ENCODE assay signal across 10 mouse cellular contexts in genomic region chr5:118483532-118483931, GRCm38 (mm10).
DNase-seq lines count a peak whose midpoint lies in the region; ATAC-seq and TF ChIP-seq lines count a peak whose summit lies in the region.
"Had no signal": no experiment of that assay in that cellular context is flagged by ENCODE, and none has a peak within 500 bp of the region (broad histone marks: within the 10 kb centered on the region; RNA-seq: fewer than 3 reads in every experiment).

No protein-coding gene starts in this region.

- WGBS in liver, embryonic 13.5 days (ENCODE audit: insufficient replicate concordance), result 1% methylated on average over 8 of the region's 8 CpGs

- no peaks in the 10 kb centered on the region for H3K9me3 ChIP-seq in erythroblast, embryonic 14.5 days (ENCODE audit: control insufficient read depth, low read length)
- H3K9me3 ChIP-seq in liver, embryonic 13.5 days (replicated peaks), result no peaks in the 10 kb centered on the region
- H3K9me3 ChIP-seq: limb, embryonic 15.5 days had no signal

- no peak for DNase-seq in gastrocnemius, adult 2 months
- DNase-seq in gastrocnemius, postnatal 25 days, result no peak
- DNase-seq in ES-CJ7 (ENCODE audit: low read depth, low spot score), result peak; percentile 92
- peak; percentile 92 for DNase-seq in liver, embryonic 13.5 days
- no peak for DNase-seq in frontal cortex, adult 2 months (ENCODE audit: extremely low spot score in 1 of 2, low spot score in 1 of 2)
- no peak for DNase-seq in layer of hippocampus, adult 11-12 months (ENCODE audit: low spot score)
- no peak for DNase-seq in left cerebral cortex, postnatal 36 days (ENCODE audit: low spot score in 2 of 2)
- DNase-seq: cerebellum, adult 11-12 months had no signal

- H3K4me1 ChIP-seq in erythroblast, embryonic 14.5 days (ENCODE audit: control insufficient read depth), result peaks cover 99% of the 10 kb centered on the region
- peaks cover 100% of the 10 kb centered on the region for H3K4me1 ChIP-seq in liver, embryonic 13.5 days (replicated peaks)

- ATAC-seq in liver, embryonic 13.5 days (ENCODE audit: low read depth), result peak; percentile 73

- H3K27me3 ChIP-seq in erythroblast, embryonic 14.5 days (ENCODE audit: control insufficient read depth), result no peaks in the 10 kb centered on the region
- H3K27me3 ChIP-seq in liver, embryonic 13.5 days, result no peaks in the 10 kb centered on the region
- H3K27me3 ChIP-seq: limb, embryonic 15.5 days had no signal

- intact Hi-C loops in gastrocnemius, adult 2 months (cut with DNase I), result no loop called here
- intact Hi-C loops in left cerebral cortex, postnatal 36 days (cut with DNase I), result no loop called here

- peak overlapping the region; percentile 63; the same call in 1 of the 2 replicates for H3K27ac ChIP-seq in gastrocnemius, adult 2 months
- peak overlapping the region; percentile 99 for H3K27ac ChIP-seq in liver, embryonic 13.5 days
- H3K27ac ChIP-seq: limb, embryonic 15.5 days had no signal

- peak overlapping the region; percentile 72 for H3K4me2 ChIP-seq in liver, embryonic 13.5 days
- H3K4me2 ChIP-seq: limb, embryonic 15.5 days had no signal

- no peak for TF ChIP-seq CTCF in gastrocnemius, adult 2 months (IDR thresholded peaks at IDR 0.05)

- peak overlapping the region; percentile 77 for H3K9ac ChIP-seq in liver, embryonic 13.5 days
- H3K9ac ChIP-seq: limb, embryonic 15.5 days had no signal

- peaks cover 19% of the 10 kb centered on the region for H3K36me3 ChIP-seq in erythroblast, embryonic 14.5 days (ENCODE audit: control insufficient read depth)
- H3K36me3 ChIP-seq in liver, embryonic 13.5 days, result no peaks in the 10 kb centered on the region
- H3K36me3 ChIP-seq: limb, embryonic 15.5 days had no signal

- peak overlapping the region; percentile 28 for H3K4me3 ChIP-seq in gastrocnemius, adult 2 months
- H3K4me3 ChIP-seq in erythroblast, embryonic 14.5 days (replicated peaks), result peak overlapping the region; percentile 60
- peak overlapping the region; percentile 42 for H3K4me3 ChIP-seq in liver, embryonic 13.5 days (replicated peaks)
- H3K4me3 ChIP-seq: limb, embryonic 15.5 days had no signal

Comparison
In these comparisons a context has a peak if more than half of its experiments do, and no peak if none do; other contexts are left out.
1. DNase-seq: peak in ES-CJ7 (single experiment) and liver, embryonic 13.5 days (single experiment); none in gastrocnemius, adult 2 months (single experiment), gastrocnemius, postnatal 25 days (single experiment), frontal cortex, adult 2 months (0 of 2), layer of hippocampus, adult 11-12 months (single experiment) and left cerebral cortex, postnatal 36 days (0 of 2).
2. Peak in every context shown above with its lines, with median percentiles within 50 percentile points of each other: H3K4me3 ChIP-seq.